Mouse (Mus musculus) right cerebral cortex, adult 2 months (tissue): ENCODE data around the gene Shbg.

Source experiments
- DNase-seq, 2 experiments: peaks; one replicate each; pipeline ENCODE4 v3.0.0; 2021 to 2022; ENCODE audit warnings: low spot score in 2 of 2

The Shbg gene

GRCm38 (mm10) chr11:69601768-69602167 is 15.9 kb downstream of the Shbg start:
- no peak for DNase-seq

- DNase-seq = peak; percentile 72 to 74
These were observed 17.6 kb downstream of the Shbg start for GRCm38 (mm10) chr11:69600098-69600497.

- DNase-seq = no peak
These were observed 18.3 kb downstream of the Shbg start for GRCm38 (mm10) chr11:69599436-69599835.

- DNase-seq = no peak
These were observed 22.9 kb downstream of the Shbg start for GRCm38 (mm10) chr11:69594853-69595252.

GRCm38 (mm10) chr11:69592799-69593198 is 24.9 kb downstream of the Shbg start:
- DNase-seq = no peak

GRCm38 (mm10) chr11:69591899-69592637 is 25.6 kb downstream of the Shbg start:
- DNase-seq = peak; percentile 57 to 71

GRCm38 (mm10) chr11:69591424-69591823 is 26.3 kb downstream of the Shbg start:
- no peak for DNase-seq

- no peak for DNase-seq
These were observed 27.1 kb downstream of the Shbg start for GRCm38 (mm10) chr11:69590622-69591021.

- no peak for DNase-seq
These were observed 28.4 kb downstream of the Shbg start for GRCm38 (mm10) chr11:69589207-69589834.

GRCm38 (mm10) chr11:69585718-69586325 is 31.9 kb downstream of the Shbg start:
- no peak for DNase-seq

GRCm38 (mm10) chr11:69584937-69585336 is 32.8 kb downstream of the Shbg start:
- no peak for DNase-seq

- no peak for DNase-seq
These were observed 33.7 kb downstream of the Shbg start for GRCm38 (mm10) chr11:69584008-69584407.

- DNase-seq = no peak
These were observed 35.4 kb downstream of the Shbg start for GRCm38 (mm10) chr11:69582230-69582805.

- no peak for DNase-seq
These were observed 35.9 kb downstream of the Shbg start for GRCm38 (mm10) chr11:69581814-69582213.

GRCm38 (mm10) chr11:69581147-69581688 is 36.5 kb downstream of the Shbg start:
- DNase-seq = peak; percentile 91

GRCm38 (mm10) chr11:69580572-69581146 is 37.0 kb downstream of the Shbg start:
- DNase-seq = no peak

- DNase-seq = peak; percentile 88 to 93
These were observed 37.6 kb downstream of the Shbg start, which contains the start of the genes Wrap53 and Trp53 for GRCm38 (mm10) chr11:69580091-69580514. TSS of gene Wrap53 (minus strand) at chr11:69580255. TSS of gene Trp53 (plus strand) at chr11:69580359.

GRCm38 (mm10) chr11:69579128-69580017 is 38.3 kb downstream of the Shbg start:
- peak; percentile 98 to 99 for DNase-seq

GRCm38 (mm10) chr11:69578301-69578700 is 39.4 kb downstream of the Shbg start:
- no peak for DNase-seq

- no peak for DNase-seq
These were observed 41.4 kb downstream of the Shbg start for GRCm38 (mm10) chr11:69576307-69576706.

GRCm38 (mm10) chr11:69575220-69575619 is 42.5 kb downstream of the Shbg start:
- DNase-seq = no peak
